Mouse (Mus musculus): ENCODE data around the gene Abl2.

- TF ChIP-seq CTCF (IDR thresholded peaks at IDR 0.05) = no peak
- no peak for TF ChIP-seq EP300 (IDR thresholded peaks at IDR 0.05)
Observed at GRCm38 (mm10) chr1:156652189-156652822, 93.7 kb downstream of the Abl2 start.
